Mouse (Mus musculus) heart, postnatal 36 days (tissue): ENCODE measurements at regions not wholly inside any gene's neighbourhood (a gene's known extent, or its start where the extent isn't known, plus 50 kb on each side); places are given as distances from the start of the nearest gene placed in this dataset.
"Not testable (repeated sequence)": the region's sequence is repeated elsewhere in the genome, so short reads cannot be mapped to it uniquely, and the experiment has no call there.

ENCODE experiments used
- DNase-seq, 2 experiments: peaks; one replicate each; pipeline ENCODE4 v3.0.0; 2021 to 2022
- intact Hi-C: fragments of 180-260 bp; cut with DNase I; formaldehyde crosslinking; loops from one replicate; pipeline ENCODE4 v1.15.1; 2025

GRCm38 (mm10) chr16:76459521-76459920 lies 85.9 kb upstream of the Nrip1 start:
- intact Hi-C loops: no loop called here
- no peak for DNase-seq

DNA sequence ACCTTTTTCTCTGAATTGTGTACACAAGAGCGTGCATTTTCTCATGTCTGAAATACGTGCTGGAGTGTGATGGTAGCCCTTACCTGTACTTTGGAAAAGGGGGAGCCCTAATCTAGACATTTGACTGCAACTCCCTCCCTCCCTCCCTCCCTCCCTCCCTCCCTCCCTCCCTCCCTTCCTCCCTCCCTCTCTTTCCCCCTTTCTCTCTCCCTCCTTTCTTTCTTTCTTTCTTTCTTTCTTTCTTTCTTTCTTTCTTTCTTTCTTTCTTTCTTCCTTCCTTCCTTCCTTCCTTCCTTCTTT lies 82.6 kb upstream of the Nrip1 start:
- intact Hi-C loops, DNase-seq: not testable (repeated sequence)

GRCm38 (mm10) chr16:76455499-76456299 lies 82.1 kb upstream of the Nrip1 start:
- intact Hi-C loops: no loop called here
- DNase-seq: no peak

- intact Hi-C loops: no loop called here
- peak in 1 of 2 experiments; percentile 31 for DNase-seq
Observed at GRCm38 (mm10) chr16:76454741-76455465, 81.3 kb upstream of the Nrip1 start.

GRCm38 (mm10) chr16:76453457-76454200 lies 80.0 kb upstream of the Nrip1 start:
- intact Hi-C loops: no loop called here
- DNase-seq: peak; percentile 18 to 26

DNA sequence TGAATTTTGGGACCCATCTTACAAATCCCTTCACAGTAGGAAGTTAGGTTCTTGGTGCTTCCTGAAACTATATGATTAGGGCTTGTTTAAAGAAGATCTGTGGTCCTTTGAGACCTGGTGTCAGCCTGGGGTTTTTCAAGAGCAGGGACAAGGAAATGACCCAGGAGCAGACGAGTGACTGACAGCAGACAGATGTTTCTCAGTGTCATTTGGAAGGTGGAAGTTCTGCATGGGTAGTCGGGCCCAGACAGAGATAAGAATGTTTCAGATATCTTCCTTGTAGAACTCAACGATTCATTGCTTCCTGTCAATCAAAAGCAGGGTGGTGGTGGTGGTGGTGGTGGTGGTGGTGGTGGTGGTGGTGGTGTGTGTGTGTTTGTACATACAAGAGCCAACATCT lies 75.1 kb upstream of the Nrip1 start:
- no peak for DNase-seq
- intact Hi-C loops: no loop called here

DNA sequence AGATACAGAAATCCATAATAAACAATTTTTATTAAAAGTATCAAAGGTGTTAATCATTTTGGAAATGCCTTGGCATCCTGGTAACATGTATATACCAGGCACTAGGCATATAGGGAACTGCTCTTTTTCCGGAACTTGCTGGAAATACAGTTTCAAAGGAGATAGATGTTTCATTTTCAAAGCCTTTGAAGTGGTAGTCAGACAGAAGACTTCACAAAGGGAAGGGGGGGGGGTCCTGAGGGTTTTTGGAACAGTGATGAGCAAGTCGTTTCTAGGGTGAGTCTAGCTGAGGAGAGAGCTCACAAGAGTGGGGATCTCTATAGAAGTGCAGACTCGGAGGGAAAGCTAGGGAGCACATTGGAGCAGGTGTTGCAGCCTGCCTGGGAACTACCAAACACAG lies 73.4 kb upstream of the Nrip1 start:
- no peak for DNase-seq
- intact Hi-C loops: no loop called here

DNA sequence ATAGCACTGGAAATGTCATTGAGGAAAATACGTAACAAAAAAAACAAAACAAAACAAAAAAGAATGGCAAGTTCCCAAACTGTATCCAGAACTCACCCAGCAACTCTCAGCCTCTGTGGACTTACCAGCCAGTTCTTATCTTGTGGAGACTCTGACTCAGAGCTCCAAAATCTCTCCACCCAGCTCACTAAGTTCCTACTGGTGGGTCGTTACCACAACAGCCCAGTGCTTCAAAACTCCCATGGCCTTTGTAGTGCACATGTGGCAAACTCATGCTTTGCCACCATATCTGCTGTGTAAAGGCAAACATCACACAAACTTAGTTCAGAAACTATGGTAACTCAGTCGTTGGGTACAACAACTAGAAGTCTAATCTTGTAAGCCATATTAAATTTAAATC lies 71.0 kb upstream of the Nrip1 start:
- intact Hi-C loops: no loop called here
- DNase-seq: no peak

DNA sequence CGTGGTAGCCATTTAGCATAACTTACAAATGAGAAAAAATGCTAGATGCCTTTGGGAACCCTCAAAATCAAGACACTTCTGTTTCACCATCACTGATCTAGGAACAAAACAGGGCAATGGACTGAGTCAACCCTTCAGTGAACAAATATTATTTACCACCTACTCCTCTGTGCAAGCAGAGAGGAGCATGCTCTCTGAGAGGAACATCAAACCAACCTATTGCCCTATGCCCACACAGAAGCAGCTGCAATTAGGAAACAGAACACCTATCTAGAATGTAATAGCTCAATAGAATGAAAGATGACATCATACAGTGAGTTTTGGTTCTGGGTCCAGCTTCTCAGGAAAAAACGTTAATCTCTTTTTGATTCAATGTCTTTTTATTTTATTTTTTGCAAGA lies 69.0 kb upstream of the Nrip1 start:
- intact Hi-C loops: no loop called here
- no peak for DNase-seq

DNA sequence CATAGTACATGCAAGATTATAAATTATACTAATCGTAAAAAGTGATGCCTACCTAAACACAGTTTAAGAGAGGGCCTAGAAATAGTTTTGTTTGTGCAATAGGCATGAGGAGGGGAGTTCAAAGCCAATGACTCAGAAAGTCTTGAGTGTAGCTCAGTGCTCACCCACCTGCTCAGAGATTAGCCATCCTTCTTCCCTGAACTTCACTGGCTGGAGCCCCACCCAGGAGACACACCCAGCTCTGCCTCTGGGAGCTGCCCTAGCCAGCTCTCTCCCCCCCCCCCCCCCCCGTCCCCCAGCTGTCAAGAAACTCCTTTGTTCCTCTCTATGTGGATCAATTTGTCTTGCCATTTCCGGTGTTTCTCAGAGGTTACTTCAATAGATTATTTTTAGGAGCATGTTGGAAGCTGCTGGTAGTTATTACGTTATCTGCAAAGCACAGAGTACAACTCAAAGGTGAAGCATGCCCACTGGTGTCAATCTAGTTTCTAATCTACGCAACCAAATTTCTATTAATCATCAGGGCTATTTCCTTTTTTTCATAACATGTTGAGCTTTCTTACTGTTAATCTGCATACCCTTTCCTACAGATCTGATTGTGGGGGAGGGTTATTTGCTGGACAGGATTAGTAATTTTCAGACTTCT lies 68.3 kb upstream of the Nrip1 start:
- intact Hi-C loops: no loop called here
- DNase-seq: no peak

- intact Hi-C loops: no loop called here
- DNase-seq: peak; percentile 23 to 38
Observed at GRCm38 (mm10) chr16:76438093-76438883, 64.7 kb upstream of the Nrip1 start.

- intact Hi-C loops: no loop called here
Observed at GRCm38 (mm10) chr16:76436290-76436689, 62.7 kb upstream of the Nrip1 start.

DNA sequence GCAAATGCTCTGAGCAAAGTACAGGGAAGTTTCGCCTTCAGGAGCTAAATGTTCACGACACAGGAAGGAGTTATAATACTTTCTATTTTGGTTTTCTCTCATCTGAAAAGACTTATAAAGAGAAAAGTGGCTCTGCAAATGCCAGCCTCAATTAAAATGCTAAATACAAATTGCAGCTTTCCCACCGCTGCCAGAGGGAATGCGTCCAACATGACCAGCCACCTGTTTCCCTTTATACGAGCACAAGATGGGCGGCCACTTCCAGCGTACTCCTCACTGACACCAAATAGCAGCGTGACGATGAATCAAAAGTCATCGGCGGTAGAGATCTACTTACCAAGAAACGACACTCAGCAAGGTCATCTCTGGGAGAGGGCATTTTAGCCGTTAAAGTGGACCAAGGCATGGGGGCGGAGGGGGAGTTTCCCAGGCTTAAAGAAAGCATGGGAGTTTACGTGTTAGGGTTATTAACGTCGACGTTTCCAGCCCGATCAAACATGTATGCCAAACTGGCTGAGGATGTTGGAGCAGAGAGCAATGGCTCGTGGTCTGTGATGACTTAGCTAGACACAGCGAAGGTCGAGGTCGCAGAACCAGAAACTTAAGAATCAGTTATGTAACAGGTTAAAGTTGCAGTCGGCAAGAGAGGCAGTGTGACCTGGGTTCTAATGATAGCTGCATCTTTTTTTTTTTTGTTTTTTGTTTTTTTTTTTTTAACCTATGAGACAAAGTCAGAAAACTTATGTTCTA lies 59.6 kb upstream of the Nrip1 start:
- peak; percentile 19 to 30 for DNase-seq
- intact Hi-C loops: loop anchor here (2.0 to 5.0 kb wide), 2 partner anchors 60 to 109 kb away; partner anchors contain the start of gene Nrip1

More at GRCm38 (mm10) chr16:76436290-76436689, 62.7 kb upstream of the Nrip1 start:
- no peak for DNase-seq

DNA sequence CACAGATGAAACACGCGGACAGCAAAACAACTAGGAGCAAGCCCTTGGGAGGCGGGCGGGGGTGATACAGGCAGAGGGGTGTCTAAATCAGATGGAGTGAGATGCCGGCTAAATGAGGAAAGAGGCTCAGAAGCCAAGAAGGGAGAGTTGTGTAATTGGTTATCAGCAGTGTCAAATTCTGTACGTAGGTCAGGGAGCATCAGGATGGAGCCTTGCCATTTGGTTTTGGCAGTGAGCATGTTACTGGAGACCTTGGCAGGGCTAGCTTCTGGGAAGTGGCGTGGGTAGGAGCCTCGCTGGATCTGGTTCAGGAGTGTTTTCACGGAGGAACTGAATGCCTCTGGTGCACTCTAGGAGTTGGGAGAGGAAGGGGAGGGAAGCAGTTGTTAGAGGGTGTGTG lies 58.7 kb upstream of the Nrip1 start:
- intact Hi-C loops: loop anchor here (2.0 to 5.0 kb wide), 2 partner anchors 60 to 110 kb away; partner anchors contain the start of gene Nrip1

DNA sequence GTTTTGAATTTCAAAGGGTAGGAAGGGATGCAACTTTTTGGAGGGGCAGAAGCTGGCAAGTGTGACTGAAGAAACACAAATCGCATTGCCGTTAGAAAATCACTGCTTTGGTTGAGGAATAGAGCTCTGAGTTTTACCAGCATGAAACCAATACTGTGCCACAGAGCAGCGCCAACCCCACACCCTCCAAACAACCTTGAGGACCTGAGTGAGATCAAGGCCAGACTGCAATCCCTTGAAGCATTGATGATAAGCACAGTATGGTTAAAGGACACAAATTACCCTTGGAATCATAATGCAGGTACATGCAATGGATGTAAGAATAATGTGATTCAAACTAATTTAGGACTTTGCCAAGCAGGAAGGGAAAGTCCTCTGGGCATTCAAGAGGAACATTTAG lies 55.5 kb upstream of the Nrip1 start:
- no peak for DNase-seq
- intact Hi-C loops: no loop called here

More for the DNA sequence above, 58.7 kb upstream of the Nrip1 start:
- DNase-seq: peak; percentile 75 to 77

DNA sequence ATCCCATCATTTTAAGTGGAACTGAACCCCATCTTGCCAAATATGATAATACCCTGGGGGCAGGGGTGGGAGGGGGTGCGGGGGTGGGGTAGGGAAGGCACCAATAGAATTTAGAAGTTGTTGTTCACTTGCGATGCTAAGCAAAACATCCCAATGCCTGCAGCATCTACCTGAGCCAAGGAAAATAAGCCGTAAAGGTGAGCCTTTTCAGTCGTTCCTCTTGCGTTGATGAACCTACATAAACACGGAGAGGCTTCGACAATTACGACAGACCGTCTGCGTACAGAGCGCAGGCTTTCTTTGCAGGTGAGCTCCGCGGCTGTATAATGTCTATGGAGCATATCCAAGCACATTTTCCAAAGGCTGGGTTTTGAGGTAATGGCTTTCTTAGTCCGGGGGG lies 50.3 kb upstream of the Nrip1 start:
- DNase-seq: no peak
- intact Hi-C loops: no loop called here
